Mouse (Mus musculus) erythroblast, embryonic 14.5 days (primary cell): ENCODE results near the gene Sctr. TPM values are rescaled to one million over a fixed set of nuclear protein-coding genes. Genes with fewer than 3 reads are reported as not detected.
"Not testable (repeated sequence)": the region's sequence is repeated elsewhere in the genome, so short reads cannot be mapped to it uniquely, and the experiment has no call there.

Experiments
- H3K27me3 ChIP-seq: 2 replicates; pipeline ENCODE4 v1.6.1; 2012; ENCODE audit warnings: inconsistent platforms; ENCODE audit not compliant: control insufficient read depth
- H3K36me3 ChIP-seq: 2 replicates; pipeline ENCODE4 v1.6.1; 2012; ENCODE audit warnings: mild to moderate bottlenecking, inconsistent platforms; ENCODE audit not compliant: control insufficient read depth
- H3K4me1 ChIP-seq: 2 replicates; pipeline ENCODE4 v1.6.1; 2012; ENCODE audit warnings: inconsistent platforms; ENCODE audit not compliant: control insufficient read depth
- H3K4me3 ChIP-seq: replicated peaks from 2 replicates; pipeline ENCODE3; 2012; ENCODE audit warnings: moderate library complexity, mild to moderate bottlenecking, inconsistent platforms
- H3K9me3 ChIP-seq: 2 replicates; pipeline ENCODE4 v1.6.1; 2012; ENCODE audit warnings: low read length, inconsistent platforms, mixed read lengths; ENCODE audit not compliant: control insufficient read depth
- GATA1 ChIP-seq: IDR thresholded peaks from 2 replicates; pipeline ENCODE4 v1.6.1; 2012; ENCODE audit warnings: low read length, inconsistent platforms, mixed read lengths
- TAL1 ChIP-seq: IDR thresholded peaks from 3 replicates; pipeline ENCODE4 v1.6.1; 2012; ENCODE audit warnings: low read length, inconsistent platforms, mixed read lengths
- polyA plus RNA-seq: library from polyadenylated mRNA; stranded (reverse); fragments of >175 nt; gene quantifications from 2 replicates; pipeline ENCODE4 v1.2.3, GENCODE M21; 2012

The Sctr gene
- polyA plus RNA-seq, 1 experiment = not detected

GRCm38 (mm10) chr1:120086644-120087043 lies 80.0 kb downstream of the Sctr start:
- TF ChIP-seq TAL1 (no peak), GATA1 (no peak)
- H3K27me3 ChIP-seq = no peaks in the 10 kb centered on the region
- no peaks in the 10 kb centered on the region for H3K36me3 ChIP-seq
- no peaks in the 10 kb centered on the region; the same call in 1 of the 2 replicates for H3K4me1 ChIP-seq
- H3K4me3 ChIP-seq = no peak overlapping the region
- H3K9me3 ChIP-seq = no peaks in the 10 kb centered on the region

GRCm38 (mm10) chr1:120089180-120089579 lies 82.5 kb downstream of the Sctr start:
- Histone ChIP-seq H3K4me1 (no peaks in the 10 kb centered on the region), H3K4me3 (no peak overlapping the region), H3K9me3 (no peaks in the 10 kb centered on the region), H3K27me3 (no peaks in the 10 kb centered on the region), H3K36me3 (no peaks in the 10 kb centered on the region)
- TF ChIP-seq TAL1 = no peak
- TF ChIP-seq GATA1 = no peak

DNA sequence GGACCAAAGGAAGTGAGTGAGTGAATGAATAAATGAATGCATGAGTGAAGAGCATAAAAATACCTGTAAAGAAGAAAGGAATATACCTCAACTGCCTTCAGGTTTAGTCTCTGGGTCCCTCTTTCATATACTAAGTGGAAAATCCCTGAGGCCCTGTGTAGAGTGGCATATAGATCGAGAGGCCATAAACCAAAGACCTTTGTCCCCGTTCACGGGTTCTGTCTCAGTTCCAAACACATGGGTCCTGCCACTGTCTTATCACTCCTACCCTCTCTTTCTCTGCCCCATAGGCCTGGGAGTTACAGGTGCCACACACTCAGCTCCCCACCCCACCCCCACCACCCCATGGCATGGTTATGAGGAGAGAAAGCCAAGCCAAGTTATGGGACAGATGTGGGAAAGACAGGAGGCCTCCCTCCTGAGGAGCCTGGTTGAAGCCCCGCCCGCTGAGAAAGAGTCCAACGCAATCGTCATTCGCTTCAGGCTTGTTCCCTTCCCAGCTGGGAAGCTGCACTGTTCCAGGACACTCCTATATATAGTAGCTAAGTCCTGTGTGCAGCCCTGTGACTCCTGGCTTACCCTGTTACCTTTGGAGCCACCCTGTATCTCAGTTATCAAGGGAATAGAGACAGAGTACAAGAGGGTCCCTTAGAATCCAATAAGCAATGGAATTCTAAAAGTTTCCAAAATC lies 84.3 kb downstream of the Sctr start:
- no peaks in the 10 kb centered on the region; the same call in 1 of the 2 replicates for H3K4me1 ChIP-seq
- H3K27me3 ChIP-seq = no peaks in the 10 kb centered on the region
- H3K36me3 ChIP-seq = no peaks in the 10 kb centered on the region
- H3K9me3 ChIP-seq = no peaks in the 10 kb centered on the region
- no peak overlapping the region for H3K4me3 ChIP-seq
- TF ChIP-seq TAL1 = no peak
- no peak for TF ChIP-seq GATA1

- not testable (repeated sequence) for H3K27me3 ChIP-seq, H3K9me3 ChIP-seq, H3K4me3 ChIP-seq, H3K4me1 ChIP-seq, H3K36me3 ChIP-seq
Observed at GRCm38 (mm10) chr1:120093482-120094134, 86.9 kb downstream of the Sctr start.

DNA sequence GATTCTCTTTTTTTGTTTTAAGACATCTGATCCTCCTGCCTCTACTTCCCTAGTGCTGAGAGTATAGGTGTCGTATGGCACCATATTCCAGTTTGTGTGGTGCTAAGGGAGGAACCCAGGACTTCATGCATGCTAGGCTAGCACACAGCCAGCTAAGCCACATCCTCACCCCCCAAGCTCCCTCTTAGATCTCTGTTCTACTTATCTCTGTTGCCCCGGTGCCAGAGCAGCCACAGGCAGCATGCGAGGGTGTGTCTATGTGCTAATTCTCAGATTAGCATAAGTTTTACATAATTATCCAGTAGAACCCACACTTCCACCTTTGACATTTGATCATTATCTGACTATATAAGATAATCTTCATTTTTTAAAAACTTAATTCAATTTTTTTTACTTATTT lies 88.2 kb downstream of the Sctr start:
- no peak overlapping the region for H3K4me3 ChIP-seq
- TF ChIP-seq TAL1 (no peak), GATA1 (no peak)
- H3K36me3 ChIP-seq = no peaks in the 10 kb centered on the region
- H3K27me3 ChIP-seq = no peaks in the 10 kb centered on the region
- no peaks in the 10 kb centered on the region for H3K9me3 ChIP-seq
- no peaks in the 10 kb centered on the region; the same call in 1 of the 2 replicates for H3K4me1 ChIP-seq

DNA sequence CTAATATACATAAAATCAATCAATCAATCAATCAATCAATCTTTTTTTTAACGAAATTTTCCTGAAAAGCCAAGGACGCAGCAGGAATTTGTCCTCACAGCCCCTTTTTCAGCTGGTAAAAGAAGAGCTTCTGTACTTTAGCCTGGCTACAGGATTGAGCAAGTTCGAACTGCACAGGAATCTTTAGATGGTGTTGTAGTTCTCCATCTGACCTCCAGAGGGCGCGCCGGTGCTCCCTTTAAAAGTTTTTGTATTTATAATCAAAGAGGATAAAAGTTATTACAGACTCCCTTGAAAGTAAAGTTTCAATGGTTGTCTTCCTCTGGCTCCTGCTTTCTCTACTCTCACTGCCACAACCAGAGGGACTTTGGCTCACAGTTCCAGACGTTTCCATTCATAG lies 91.6 kb downstream of the Sctr start:
- no peaks in the 10 kb centered on the region for H3K9me3 ChIP-seq
- H3K36me3 ChIP-seq = no peaks in the 10 kb centered on the region
- no peaks in the 10 kb centered on the region for H3K27me3 ChIP-seq
- no peak overlapping the region for H3K4me3 ChIP-seq
- no peak for TF ChIP-seq TAL1
- TF ChIP-seq GATA1 = no peak
- H3K4me1 ChIP-seq = no peaks in the 10 kb centered on the region; the same call in 1 of the 2 replicates

DNA sequence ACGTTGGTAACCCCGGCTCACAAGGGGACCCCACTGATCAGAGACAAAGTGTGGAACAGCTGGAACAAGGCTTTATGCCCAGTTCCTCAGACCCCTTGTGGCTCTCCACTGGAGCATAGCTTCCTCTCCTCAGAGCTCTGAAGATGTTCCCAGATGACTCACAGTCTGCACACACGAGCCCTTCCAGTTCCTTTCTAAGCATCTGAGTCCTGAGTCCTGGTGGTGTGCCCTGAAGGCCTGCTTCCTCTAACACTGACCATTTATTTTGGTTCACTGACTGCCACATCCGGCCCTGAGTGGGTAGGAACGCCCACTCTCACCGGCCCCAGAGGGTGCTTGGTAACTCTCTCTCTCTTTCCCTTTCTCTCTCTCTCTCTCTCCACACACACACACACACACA lies 92.8 kb downstream of the Sctr start:
- H3K4me1 ChIP-seq = no peaks in the 10 kb centered on the region; the same call in 1 of the 2 replicates
- no peaks in the 10 kb centered on the region for H3K36me3 ChIP-seq
- no peaks in the 10 kb centered on the region for H3K27me3 ChIP-seq
- H3K9me3 ChIP-seq = no peaks in the 10 kb centered on the region
- TF ChIP-seq TAL1 (no peak), GATA1 (no peak)
- H3K4me3 ChIP-seq = no peak overlapping the region

GRCm38 (mm10) chr1:120100456-120101226 lies 93.9 kb downstream of the Sctr start:
- Histone ChIP-seq H3K27me3 (no peaks in the 10 kb centered on the region), H3K36me3 (no peaks in the 10 kb centered on the region), H3K9me3 (no peaks in the 10 kb centered on the region), H3K4me3 (no peak overlapping the region), H3K4me1 (no peaks in the 10 kb centered on the region)
- TF ChIP-seq TAL1 (no peak), GATA1 (no peak)

- Histone ChIP-seq H3K27me3 (no peaks in the 10 kb centered on the region), H3K4me3 (no peak overlapping the region), H3K9me3 (no peaks in the 10 kb centered on the region), H3K36me3 (no peaks in the 10 kb centered on the region), H3K4me1 (no peaks in the 10 kb centered on the region)
- no peak for TF ChIP-seq TAL1
- no peak for TF ChIP-seq GATA1
Observed at GRCm38 (mm10) chr1:120101227-120101609, 94.5 kb downstream of the Sctr start.
